Mouse (Mus musculus) lung, postnatal 25 days (tissue): ENCODE data around the gene Nsa2.
A peak's percentile ranks its signal among the peaks of the same experiment; 100 is the strongest.
"Not testable (repeated sequence)": the region's sequence is repeated elsewhere in the genome, so short reads cannot be mapped to it uniquely, and the experiment has no call there.

ENCODE experiments used
- DNase-seq: peaks from one replicate; pipeline ENCODE4 v3.0.0; 2022; ENCODE audit warnings: low spot score

Gene Nsa2

DNA sequence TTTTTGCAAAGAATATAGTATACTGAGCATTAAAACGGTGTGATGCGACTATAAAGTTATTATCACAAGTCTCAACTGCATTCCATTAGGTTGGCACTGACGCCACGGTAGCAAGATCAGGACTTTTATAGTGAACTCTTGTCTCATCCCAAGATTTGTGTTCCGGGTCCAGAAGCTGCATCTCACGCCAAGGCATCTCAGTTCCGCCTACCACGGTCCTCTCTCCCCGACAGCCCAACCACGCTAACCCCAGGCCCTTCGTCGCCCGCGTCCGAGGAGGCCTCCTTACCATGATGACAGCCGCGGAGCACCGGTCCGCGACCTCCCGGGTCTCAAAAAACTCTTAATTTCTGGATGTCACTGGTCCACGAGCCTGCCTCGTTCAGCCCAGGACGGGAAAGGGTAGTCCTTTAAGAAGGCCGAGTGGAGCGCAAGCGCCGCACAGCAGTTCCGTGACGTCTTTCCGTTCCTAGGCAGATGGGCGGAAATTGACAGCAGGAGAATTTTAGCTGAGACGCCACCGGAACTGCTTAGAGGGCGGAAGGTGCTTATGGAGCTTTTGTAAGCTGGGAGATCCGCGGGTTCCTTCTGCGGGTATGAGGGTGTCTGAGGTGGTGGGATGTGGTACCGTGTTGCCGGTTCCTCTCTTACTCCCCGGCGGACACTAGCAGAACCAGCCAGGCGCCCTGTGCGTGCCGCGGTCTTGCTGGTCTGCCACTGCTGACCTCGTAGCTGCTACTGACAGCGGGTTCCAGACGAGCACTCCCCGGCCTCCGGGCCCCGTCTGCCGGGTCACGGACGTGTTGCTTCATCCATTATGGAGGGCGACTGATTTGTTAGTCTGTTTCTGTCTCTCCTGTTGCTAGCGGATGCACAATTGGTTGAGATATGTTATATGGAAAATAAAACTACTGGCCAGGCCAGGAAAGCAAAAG, at the start of gene Nsa2, which contains the start of gene Gfm2:
TSS of gene Nsa2 (minus strand) at position 472 of the 935 bp plus-strand sequence.
TSS of gene Gfm2 (plus strand) at position 472 of the 935 bp plus-strand sequence.
- peak; percentile 91 for DNase-seq

DNA sequence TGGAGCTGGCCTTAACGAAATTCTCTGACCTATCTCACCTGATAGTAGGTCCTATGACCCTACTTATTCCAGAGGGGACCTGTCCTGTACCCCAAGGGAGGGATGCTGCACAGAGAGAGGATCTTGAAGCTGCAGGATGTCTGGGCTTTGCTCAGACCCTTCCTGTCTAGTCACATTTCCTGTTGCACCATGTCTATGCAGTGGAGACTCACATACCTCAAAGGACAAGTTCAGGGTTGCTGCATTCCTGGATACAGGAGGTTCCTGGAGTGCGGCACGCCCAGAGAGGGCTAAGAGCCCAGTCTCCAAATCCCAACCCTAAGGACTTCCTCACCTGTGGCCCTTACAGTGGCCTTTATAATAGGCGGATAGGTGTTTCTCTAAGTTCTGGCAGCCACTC, 48.6 kb upstream of the Nsa2 start:
- DNase-seq = no peak

DNA sequence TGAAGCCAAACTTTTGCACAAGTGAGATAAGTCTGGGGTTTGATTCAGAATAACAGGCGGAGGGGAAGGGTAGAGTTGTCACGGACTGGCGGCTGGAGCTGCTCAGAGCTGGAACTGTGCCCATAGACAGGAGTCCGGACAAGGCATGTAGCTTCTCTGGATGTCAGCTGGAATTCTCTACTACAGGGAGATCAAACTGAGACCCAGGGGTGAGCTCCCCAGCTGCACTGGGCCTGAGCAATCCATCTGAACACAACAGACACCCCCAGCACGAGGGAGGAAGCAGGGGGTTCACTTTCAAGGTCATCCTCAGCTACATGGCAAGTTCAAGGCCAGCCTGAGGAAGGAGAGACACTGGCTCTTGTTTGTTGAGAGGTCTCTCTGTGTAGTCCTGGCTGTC, 46.9 kb upstream of the Nsa2 start:
- no peak for DNase-seq

DNA sequence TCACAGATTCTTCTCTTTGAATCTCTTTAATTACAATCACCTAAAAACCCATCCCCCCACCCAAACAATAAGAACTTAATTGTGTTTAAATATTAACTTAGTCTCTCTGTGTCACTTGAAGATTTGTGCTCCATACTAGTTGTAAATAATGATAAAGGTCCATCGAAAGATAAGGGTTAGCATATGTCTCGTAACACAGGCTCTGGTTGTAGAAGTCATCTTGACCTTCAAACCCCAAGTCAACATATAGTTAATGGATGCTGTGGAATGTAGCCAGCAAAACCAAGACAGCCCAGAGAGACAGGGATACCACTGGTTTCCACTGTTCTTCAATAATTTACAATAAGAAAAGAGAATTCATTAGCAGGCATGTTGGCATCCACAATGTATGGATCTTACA, 46.4 kb upstream of the Nsa2 start:
- no peak for DNase-seq

DNA sequence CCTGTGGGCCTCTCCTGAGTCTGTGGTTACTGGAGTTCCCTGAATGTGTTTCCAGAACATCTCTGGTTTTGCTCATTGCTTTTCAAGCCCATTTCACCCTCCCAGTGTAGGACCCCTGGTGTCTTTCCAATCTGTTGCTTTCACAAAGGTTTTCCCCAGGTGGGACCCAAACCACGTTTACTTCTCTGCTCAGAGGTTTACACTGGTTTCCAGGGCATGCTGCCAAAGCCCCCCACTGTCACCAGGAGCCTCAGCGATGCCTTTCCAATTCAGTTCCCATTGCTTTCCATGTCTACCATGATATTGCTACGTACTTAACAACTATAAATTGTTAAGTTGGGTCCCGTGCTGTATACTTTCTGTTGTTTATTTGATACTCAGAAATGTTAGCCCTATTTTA, 45.1 kb upstream of the Nsa2 start:
- DNase-seq = no peak

DNA sequence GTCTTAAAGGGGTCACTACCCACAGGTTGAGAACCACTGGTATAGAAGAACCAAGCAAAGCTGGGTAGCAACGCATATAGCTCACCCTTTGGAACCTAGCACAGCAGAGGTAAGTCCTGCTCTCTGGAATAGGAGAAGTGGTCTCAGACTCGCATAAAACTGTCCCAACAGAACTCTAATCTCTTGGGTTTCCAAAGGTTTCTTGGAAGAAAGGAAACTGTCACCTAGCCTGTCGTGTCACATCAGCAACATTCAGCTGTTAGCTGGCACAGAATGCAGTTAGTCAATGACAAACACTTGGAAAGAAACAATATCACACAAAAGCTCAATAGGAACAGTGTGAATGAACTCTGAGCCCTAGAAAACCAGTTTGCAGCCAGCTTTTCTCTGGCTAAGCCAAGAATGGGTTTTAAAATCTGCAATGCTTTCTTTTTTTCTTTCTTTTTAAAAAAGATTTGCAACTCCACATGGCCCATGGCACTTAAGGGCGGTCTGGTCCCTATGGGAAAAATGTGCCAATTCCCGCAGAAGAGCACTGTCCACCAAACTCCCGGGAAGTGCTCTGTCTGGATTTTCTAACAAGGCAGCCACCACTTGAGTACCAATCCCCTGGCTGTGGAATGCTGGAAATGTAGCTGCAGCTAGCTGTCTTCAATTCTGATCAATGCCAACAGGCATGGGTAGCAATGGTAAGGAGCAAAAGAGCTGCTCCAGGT, 42.5 kb upstream of the Nsa2 start:
- DNase-seq = no peak

DNA sequence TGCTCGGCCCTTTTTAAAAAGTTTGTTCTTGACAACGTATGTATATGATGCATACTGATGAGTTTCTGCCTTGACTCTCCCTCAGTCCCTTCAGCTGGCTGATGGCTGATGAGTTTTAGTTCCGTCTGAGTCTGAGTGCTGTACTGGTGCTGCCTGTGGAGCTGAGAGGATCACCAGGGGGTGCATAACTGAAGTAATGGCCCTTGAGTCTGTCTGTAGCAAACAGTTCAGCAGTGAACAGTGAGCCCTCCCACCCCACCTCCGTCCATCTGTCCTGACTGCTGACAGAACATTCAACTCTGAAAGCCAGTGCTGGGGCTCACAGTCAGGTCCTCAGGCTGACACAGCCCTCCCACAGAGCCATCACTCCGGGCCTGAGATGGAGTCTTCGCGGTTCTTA, 41.2 kb upstream of the Nsa2 start:
- no peak for DNase-seq

DNA sequence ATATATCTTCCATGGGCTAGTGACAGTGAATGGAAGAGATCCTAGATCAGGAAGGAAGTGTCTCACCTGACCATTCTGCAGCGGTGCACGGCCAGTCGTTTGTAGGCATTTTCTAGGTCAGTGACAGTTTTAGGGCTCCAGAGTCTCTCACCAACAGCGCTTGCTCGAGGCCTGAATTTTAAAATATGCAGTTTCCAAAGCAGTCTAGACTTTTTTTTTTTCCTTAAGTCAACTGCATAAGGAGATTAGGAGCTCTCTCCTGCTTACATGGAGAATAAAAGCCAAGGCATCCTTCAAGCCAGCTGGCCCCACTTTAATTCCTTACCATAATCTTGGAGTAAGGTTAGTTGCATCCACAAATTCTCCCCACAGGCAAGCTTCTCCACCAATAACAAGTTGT, 39.0 kb upstream of the Nsa2 start:
- no peak for DNase-seq

DNA sequence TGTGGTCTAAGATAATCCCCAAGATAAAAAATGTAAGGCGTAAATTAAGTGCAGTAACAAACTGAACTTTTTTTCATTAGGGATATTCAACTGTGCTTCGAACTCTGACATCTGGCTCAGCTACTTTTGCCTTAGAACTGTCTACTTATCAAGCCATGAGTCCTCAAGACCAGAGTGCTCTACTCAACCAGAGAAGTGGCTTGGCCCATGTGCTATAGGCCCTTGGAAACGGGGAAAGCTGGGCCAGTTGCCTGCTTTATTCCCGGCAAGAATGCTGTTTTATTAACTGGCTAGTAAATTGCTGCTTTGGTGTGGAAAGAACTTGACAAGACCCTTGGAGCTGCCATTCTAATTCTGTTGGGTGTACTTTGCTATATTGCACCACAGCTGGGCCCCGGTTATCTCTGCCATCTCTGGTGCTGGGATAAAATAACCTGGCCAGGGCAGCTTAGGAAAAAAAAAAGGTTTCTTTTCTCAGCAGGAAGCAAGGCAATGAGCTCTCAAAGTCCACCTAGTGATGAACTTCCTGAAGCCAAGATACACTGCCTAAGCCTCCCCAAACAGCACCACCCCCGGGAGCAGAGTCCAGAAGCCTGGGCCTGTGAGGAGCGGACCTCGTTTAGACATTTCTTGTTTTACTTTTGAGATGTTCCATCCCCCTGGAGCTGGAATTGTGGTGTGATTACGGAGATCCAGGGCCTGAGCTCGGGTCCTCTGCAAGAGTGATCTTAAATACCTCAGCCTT, 38.0 kb upstream of the Nsa2 start:
- peak; percentile 27 for DNase-seq

DNA sequence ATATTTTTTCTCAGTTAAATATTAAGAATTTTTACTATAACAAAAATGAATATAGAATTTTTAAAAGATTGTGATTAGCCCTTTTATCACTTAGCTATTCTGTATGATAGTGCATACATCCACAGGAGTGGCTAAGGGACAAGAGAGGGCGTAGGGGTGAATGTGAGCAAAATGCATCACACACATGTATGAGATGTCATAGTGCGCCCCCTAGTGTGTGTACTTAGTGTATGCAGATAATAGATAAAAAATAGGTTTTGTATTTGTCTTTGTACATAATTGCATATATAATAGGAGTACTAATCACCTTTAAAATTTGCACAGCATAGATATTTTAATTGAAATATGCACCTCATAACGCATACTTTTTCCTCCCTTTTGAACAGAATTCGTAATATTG, 8.1 kb upstream of the Nsa2 start:
- DNase-seq = peak; percentile 28

DNA sequence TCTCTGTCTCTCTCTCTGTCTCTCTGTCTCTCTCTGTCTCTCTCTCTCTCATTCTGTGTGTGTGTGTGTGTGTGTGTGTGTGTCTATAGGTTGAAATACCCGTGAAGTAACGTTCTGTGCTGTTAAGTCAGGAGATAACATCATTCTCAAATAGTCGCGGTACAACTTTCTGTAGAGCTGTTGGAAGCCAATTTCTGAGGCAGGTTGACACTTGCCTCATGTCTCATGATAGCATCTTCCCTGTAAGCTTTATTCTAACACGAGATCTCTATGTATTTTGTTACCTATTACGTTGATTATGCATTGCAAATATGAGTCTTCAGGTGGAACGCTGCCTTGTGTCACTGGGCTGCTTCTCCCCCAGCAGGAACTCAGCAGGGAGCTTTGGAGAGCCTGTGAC, 4.6 kb upstream of the Nsa2 start:
- DNase-seq = no peak

DNA sequence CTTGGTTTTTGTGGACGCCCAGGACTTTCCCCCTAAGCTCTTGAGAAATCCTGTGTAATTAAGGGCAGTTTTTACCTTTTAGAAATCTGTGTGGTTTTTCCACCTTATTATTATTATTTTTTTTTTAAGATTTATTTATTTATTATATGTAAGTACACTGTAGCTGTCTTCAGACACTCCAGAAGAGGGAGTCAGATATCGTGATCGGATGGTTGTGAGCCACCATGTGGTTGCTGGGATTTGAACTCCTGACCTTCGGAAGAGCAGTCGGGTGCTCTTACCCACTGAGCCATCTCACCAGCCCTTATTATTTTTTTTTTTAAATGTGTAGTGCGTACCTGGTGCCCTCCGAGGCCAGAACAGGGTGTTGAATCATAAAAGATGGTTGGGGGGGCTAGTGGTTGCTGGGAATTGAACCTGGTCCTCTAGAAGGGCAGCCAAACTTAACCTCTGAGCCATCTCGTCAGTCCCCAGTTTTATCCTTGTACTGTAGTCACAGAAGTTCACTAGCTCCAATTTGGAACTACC, 731 bp upstream of the Nsa2 start:
- not testable (repeated sequence) for DNase-seq

DNA sequence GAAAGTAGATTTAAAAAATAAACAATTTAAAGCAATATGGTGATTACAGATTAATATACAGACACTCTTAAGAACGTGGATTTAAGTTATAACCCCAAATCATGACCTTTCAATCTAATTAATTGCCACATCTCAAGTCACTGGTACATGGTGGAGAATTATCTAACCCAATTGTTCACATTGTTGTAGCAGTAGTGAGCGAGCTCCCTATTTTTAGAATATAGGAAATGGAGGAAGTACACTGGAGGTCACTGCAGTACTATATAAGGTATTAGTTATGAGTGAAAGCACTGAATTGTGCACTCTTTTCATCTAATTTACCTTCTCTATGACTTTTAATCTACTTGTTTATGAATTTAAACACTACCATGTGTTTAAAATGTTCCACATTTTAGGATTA, 7.3 kb downstream of the Nsa2 start:
- not testable (repeated sequence) for DNase-seq

DNA sequence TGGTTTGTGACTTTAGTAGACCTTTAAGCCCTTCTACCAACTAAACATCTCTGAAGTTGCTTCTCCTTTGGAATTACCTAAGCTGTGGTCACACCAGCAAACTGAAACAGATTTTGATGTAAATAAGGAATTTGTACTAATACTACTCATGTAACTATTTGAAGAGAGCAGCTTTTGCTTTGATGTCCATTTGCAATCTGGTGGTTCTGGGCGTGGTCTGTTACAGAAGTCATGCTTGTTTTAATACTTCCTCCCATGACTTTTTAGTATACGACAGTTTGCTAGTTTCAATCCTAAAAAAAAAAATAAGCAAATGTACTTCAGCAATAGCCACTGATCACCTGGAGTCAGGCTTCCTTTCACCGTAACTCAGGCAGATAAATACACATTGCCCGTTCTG, 8.1 kb downstream of the Nsa2 start:
- not testable (repeated sequence) for DNase-seq

DNA sequence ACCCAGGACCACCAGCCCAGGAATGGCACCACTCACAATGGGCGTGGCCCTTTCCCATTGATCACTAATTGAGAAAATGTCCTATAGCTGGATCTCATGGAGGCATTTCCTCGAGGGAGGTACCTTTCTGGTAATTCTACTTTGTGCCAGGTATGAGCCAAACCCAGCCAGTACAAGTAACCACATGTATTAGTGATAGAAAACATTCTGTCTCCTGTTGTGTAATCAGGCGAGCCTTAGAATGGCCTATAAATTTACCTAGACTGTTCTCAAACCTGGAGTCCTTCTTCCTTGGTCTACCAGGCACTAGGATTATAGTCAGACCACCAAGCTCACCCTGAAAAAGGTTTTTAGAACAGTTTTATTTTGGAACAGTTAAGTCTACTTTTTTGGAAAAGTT, 16.4 kb downstream of the Nsa2 start:
- DNase-seq = no peak

DNA sequence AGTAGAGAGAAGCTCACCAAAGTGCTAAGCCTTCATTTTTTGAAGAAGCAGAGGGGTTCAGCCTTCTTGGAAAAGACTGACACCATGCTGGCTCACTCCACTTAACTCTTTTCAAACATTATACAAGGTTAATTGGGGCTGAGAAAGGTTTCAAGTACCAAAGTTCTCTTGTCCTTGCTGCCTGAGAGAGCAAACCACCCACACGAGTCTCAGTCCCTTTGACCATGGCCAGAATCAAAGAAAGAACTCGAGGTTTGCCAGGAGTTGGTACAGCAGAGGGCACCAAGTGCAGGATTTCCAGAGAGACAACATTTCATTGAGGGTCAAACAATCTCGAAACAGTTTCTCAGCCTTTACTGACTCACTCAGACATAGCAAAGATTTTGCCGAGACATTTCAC, 28.7 kb downstream of the Nsa2 start:
- no peak for DNase-seq

DNA sequence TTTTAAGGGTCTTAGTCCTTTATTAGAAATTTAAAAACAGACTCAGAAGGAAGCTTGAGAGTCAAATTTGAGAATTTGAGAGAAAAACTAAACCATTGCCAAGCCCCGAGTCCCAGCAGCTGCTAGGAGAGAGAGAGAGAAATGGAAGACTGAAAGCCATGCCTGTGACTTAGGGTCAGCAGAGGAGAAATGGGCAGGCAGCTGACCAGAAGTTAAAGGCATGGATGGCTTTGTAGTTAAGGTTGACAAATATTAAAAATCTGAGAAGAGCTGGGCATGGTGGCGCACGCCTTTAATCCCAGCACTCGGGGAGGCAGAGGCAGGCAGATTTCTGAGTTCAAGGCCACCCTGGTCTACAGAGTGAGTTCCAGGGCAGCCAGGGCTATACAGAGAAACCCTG, 30.0 kb downstream of the Nsa2 start:
- not testable (repeated sequence) for DNase-seq

DNA sequence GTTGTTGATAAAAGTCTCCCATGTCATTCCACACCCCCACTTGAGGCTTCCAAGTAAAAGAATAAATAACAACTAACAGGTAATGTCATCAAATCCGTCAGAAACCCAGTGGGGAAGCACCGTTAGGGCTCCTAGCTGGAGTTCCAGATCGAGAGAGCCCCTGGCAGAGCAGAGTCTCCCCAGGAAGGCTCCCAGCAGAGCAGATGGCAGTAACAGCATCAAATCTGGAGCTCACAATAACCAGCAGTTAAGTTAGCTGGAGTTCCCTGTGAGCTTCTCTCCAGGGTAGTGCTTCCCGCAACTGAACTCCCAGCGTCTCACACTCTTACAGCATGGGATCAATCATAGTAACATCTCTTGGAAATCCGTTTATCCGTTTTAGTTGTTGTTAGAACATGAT, 32.7 kb downstream of the Nsa2 start:
- DNase-seq = no peak

DNA sequence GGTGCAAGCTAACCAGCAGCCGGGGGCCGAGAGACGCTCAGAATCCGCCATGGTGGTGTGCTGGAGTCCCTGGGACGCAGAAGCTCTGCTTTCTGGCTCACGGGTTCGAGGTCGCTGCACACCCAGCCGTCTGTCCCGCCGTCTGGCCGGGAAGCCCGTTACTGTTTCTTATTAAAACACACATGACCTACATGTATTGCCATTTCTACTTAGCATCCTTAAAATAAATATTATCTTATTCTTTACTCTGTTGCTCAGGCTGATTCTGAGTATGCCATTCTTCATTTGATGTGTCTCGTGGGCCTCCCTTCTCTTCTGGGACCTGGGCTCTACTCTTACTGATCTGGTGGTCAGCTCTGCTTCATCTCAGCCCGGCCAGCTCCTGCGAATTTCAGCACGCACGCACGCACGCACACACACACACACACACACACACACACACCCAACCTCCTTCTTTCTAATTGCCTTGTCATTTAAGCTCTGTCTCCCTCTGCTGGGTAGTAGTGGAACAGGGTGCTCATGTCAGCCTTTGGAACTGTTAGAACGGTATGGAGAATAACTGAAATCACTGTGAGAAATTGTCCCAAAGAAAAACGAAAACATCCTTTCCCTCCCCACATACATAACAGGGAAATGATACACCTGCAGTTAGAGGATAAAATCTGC, 38.4 kb downstream of the Nsa2 start, which contains the start of gene Gm6169:
TSS of gene Gm6169 (minus strand) at position 51 of the 666 bp plus-strand sequence.
- peak; percentile 8 for DNase-seq

DNA sequence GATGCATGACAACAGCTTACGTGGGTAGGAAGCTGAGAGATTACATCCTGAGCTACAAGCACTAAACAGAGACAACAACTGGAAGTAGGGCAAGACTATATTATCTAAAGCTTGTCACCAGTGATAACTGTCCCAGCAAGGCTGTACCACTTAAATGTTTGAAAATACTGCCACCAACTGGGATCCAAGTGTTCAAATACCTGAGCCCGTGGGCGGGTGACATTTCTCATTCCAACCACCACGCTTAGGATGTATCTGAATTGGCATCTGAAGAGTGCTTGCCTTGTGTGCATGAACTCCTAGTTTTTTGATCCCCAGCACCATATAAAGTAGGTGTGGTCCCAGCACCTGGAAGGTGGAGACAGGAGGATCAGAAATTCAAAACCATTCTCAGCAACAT, 42.0 kb downstream of the Nsa2 start:
- no peak for DNase-seq

DNA sequence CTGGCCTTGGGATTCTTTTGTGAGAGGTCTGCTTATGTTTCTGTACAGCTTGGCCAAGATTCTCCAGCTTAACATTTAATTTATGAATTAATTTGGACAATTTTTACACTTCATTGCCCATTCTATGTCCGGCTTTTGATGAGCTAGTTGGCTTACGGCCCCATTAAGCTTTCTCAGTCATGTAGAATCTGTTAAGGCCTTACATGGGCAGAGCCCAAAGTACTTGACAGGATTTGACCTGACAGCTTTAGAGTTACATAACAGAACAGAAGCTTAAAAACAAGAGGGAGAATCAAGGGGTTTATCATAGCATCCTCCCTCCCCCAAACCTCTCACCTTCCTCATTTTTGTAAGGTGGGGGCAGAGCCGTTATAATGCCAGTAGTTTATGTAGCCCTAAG, 49.6 kb downstream of the Nsa2 start:
- DNase-seq = no peak

DNA sequence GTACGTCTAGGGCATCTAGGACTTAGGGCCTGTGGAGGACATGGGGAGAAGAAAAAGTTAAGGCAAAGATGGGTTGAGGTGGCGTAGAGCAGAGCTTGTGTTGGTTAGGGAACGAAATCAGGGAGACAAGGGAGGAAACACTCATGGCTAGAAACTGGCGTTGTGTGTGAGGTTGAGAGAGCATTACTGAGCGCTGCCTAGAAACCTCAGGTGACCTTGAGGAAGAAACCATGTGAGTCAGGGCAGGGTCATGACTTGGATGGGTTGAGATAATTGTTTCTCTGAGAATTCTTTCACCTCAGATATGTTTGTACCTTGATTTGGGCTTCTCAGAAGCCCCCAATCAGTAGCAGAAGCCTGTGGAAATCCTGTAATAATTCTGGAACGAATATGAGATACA, 50.3 kb downstream of the Nsa2 start:
- DNase-seq = no peak
